Mouse (Mus musculus): ENCODE data around the gene Ube2l3. TPM values are rescaled to one million over a fixed set of nuclear protein-coding genes. Genes with fewer than 3 reads are reported as not detected.
A peak's percentile ranks its signal among the peaks of the same experiment; 100 is the strongest.
"Not testable (repeated sequence)": the region's sequence is repeated elsewhere in the genome, so short reads cannot be mapped to it uniquely, and the experiment has no call there.

The Ube2l3 gene
- 100 to 1,000 TPM; 110 to 125 TPM for total RNA-seq (2021)

- DNase-seq = no peak
- intact Hi-C loops (cut with DNase I) = loop anchor here (10.0 kb wide), 1 partner anchor 202 kb away; the partner anchor contains the start of genes Pi4ka and Snap29
These were observed at the start of gene Ube2l3 for GRCm38 (mm10) chr16:17202549-17202948. Gene Ube2l3 (minus strand): TSS chr16:17202649.

GRCm38 (mm10) chr16:17251539-17251938, 49.1 kb upstream of the Ube2l3 start:
- intact Hi-C loops (cut with DNase I) = no loop called here
- peak; percentile 64 to 78 for DNase-seq

- intact Hi-C loops (cut with DNase I) = no loop called here
- DNase-seq = no peak
These were observed 46.7 kb upstream of the Ube2l3 start for GRCm38 (mm10) chr16:17249135-17249534.

- intact Hi-C loops (cut with DNase I) = no loop called here
- peak; percentile 42 to 47 for DNase-seq
These were observed 45.3 kb upstream of the Ube2l3 start for GRCm38 (mm10) chr16:17247727-17248126.

GRCm38 (mm10) chr16:17244996-17245395, 42.5 kb upstream of the Ube2l3 start:
- intact Hi-C loops (cut with DNase I) = no loop called here
- no peak for DNase-seq

- DNase-seq = no peak
- intact Hi-C loops (cut with DNase I) = no loop called here
These were observed 41.3 kb upstream of the Ube2l3 start for GRCm38 (mm10) chr16:17243731-17244130.

GRCm38 (mm10) chr16:17239409-17239808, 37.0 kb upstream of the Ube2l3 start:
- intact Hi-C loops (cut with DNase I) = loop anchor here (2.0 kb wide), 1 partner anchor 17 kb away; no protein-coding TSS in a partner anchor
- no peak for DNase-seq

GRCm38 (mm10) chr16:17237634-17238033, 35.2 kb upstream of the Ube2l3 start:
- DNase-seq = no peak
- intact Hi-C loops (cut with DNase I) = loop anchor here (2.0 kb wide), 1 partner anchor 19 kb away; no protein-coding TSS in a partner anchor

GRCm38 (mm10) chr16:17234916-17235665, 32.6 kb upstream of the Ube2l3 start:
- DNase-seq = peak; percentile 24 to 30
- intact Hi-C loops (cut with DNase I) = loop anchor here (2.0 kb wide), 2 partner anchors 26 to 36 kb away; partner anchors contain the start of gene Rimbp3

GRCm38 (mm10) chr16:17234499-17234895, 32.0 kb upstream of the Ube2l3 start:
- intact Hi-C loops (cut with DNase I) = loop anchor here (2.0 kb wide), 2 partner anchors 26 to 36 kb away; partner anchors contain the start of gene Rimbp3
- no peak for DNase-seq

- peak; percentile 26 to 50 for DNase-seq
- intact Hi-C loops (cut with DNase I) = loop anchor here (2.0 kb wide), 2 partner anchors 25 to 37 kb away; partner anchors contain the start of gene Rimbp3
These were observed 31.5 kb upstream of the Ube2l3 start for GRCm38 (mm10) chr16:17233702-17234498.

GRCm38 (mm10) chr16:17232794-17233701, 30.6 kb upstream of the Ube2l3 start, which contains the start of gene Hic2:
Gene Hic2 (plus strand): TSS chr16:17233572.
- intact Hi-C loops (cut with DNase I) = no loop called here

GRCm38 (mm10) chr16:17231523-17231922, 29.1 kb upstream of the Ube2l3 start:
- intact Hi-C loops (cut with DNase I); DNase-seq: not testable (repeated sequence)

More at GRCm38 (mm10) chr16:17232794-17233701, 30.6 kb upstream of the Ube2l3 start, which contains the start of gene Hic2:
- peak; percentile 94 to 95 for DNase-seq

- intact Hi-C loops (cut with DNase I) = no loop called here
- no peak for DNase-seq
These were observed 24.0 kb upstream of the Ube2l3 start for GRCm38 (mm10) chr16:17226496-17226895.

- DNase-seq = no peak
These were observed 23.1 kb upstream of the Ube2l3 start for GRCm38 (mm10) chr16:17225584-17225983.

GRCm38 (mm10) chr16:17222197-17222596, 19.7 kb upstream of the Ube2l3 start:
- DNase-seq = peak; percentile 98 to 99
- intact Hi-C loops (cut with DNase I) = no loop called here

More at GRCm38 (mm10) chr16:17225584-17225983, 23.1 kb upstream of the Ube2l3 start:
- intact Hi-C loops (cut with DNase I) = no loop called here

GRCm38 (mm10) chr16:17220127-17220733, 17.8 kb upstream of the Ube2l3 start:
- intact Hi-C loops (cut with DNase I) = no loop called here
- DNase-seq = no peak

- DNase-seq = no peak
- intact Hi-C loops (cut with DNase I) = no loop called here
These were observed 14.6 kb upstream of the Ube2l3 start for GRCm38 (mm10) chr16:17216934-17217633.
